Mouse (Mus musculus): ENCODE data around the gene Foxp1. TPM values are rescaled to one million over a fixed set of nuclear protein-coding genes. Genes with fewer than 3 reads are reported as not detected.

Foxp1 gene
- total RNA-seq, 2 experiments from 2014 or later, result 10.1 to 15.8 TPM

- DNase-seq (ENCODE audit: low spot score), result no peak
These were observed 379.4 kb downstream of the Foxp1 start for GRCm38 (mm10) chr6:99142900-99143755.

DNA sequence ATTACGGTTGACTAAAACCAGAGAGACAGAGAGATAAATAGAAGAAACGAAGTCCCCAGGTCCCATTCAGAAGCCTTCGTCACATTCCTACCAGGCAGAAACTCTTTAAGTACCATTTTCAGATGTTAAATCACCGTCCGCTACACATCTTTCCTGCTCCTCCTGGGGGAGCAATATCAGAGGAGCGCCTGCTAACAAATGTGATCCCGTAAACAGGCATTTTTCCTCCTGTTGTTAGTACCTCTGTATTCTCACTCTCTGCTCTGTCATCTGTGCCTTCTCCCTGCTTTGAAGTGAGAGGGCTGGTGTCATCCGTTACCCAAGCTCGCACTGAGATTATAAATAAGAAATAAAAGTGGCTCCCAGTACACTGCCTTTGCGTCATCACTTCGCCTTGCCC lies 384.5 kb downstream of the Foxp1 start:
- no peak for DNase-seq (ENCODE audit: low spot score)

DNA sequence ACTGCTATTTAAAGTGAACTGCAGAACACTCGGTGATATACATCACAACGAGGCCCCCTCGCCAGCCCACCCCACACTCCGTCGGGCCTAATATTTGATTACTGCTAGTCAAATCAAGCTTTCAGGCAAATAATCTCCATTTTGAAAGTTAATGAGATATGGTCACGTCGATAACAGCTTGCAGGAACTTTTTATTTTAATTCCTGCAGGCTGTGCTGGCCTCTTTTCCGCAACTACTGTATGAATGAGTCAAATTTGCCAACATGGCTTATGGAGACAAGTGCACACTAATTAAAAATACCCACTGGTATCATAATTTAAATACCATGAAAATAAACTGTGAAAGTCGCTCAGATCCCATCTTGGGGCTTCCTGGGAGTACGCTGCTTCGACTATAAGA lies 385.4 kb downstream of the Foxp1 start:
- DNase-seq (ENCODE audit: low spot score), result no peak

DNA sequence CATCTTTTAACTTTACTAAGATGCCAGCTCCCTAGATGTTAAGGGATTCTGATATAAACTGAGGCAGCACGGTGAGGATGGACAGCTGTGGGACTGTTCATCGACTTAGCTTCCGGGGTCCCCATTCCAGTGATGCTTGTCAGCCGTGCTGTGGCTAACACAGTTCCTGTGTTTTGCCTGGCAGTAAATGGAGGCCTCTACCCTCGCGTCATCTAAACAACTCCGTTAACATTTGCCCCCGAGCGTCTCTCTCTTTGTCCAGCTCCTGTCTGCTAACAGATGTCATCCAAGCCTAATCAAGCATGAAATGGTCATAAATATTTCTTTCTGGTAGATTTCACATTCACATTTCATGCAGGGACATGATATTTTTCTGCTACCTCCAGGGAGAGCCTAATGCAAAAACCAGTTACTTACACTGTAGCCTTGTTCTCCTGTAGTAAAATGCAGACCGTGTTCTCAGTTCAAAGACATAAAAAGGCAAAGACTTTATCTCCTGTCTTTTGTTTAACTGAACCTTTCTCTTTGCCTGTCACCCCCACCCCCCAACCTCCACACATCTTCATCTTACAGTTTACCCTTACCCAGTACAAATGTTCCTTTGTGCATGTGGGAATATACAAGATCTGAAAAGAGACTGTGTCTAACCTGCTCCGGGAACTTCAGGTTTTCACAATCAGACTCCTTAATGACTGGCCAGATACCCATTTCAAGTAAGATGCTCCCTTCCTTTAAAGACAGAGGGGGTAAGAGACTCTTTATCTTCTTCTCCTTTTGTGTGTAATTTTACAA lies 386.4 kb downstream of the Foxp1 start:
- no peak for DNase-seq (ENCODE audit: low spot score)

GRCm38 (mm10) chr6:99131815-99132214 lies 390.7 kb downstream of the Foxp1 start:
- DNase-seq (ENCODE audit: low spot score), result no peak

DNA sequence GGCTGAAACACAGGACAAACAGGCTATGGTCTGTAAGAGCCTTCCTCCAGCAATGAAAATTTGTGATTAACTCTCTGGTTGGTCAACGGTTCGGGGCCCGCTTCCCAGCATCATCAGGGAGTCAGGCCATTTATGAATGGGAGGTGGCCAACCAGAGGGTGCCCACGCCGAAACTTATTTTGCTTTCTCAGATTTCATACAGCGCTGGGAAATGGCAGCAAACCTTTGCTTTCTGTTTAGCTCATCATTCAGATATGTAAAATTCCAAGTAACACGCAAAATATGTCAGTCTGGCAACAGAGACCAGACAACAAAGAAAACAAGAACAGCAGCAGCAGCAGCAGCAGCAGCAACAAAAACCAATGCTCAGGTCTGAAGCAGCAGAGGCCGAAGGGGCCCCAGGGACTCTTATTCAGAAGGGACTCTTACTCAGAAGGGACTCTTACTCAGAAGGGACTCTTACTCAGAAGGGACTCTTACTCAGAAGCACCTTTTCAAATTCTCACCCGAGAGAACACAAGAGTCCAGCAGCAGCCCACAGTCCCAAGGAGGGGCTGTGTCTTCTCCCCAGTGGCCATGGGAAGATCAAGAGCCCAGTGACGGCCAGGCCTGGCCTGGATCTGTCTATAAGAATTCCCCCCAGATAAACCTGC lies 391.6 kb downstream of the Foxp1 start:
- no peak for DNase-seq (ENCODE audit: low spot score)

DNA sequence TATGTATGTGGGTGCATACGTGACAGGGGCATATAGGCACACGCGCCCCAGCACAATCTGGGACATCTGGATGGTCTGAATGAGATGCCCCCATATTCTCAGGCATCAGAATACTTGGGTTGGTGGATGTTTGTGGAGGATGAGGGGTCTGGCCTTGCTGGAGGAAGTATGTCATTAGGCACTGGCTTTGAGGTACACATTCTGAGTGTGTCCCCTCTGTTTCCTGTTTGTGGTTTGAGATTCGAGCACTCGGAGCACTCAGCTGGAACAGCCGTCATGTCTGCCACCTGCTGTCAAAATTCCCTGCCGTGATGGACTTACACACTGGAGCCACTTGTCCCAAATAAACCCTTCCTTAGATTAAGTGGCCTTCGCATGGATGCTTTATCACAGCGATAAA lies 395.8 kb downstream of the Foxp1 start:
- DNase-seq (ENCODE audit: low spot score), result no peak

GRCm38 (mm10) chr6:99120776-99121766 lies 401.4 kb downstream of the Foxp1 start:
- no peak for DNase-seq (ENCODE audit: low spot score)

- no peak for DNase-seq (ENCODE audit: low spot score)
These were observed 404.0 kb downstream of the Foxp1 start for GRCm38 (mm10) chr6:99118534-99118933.

DNA sequence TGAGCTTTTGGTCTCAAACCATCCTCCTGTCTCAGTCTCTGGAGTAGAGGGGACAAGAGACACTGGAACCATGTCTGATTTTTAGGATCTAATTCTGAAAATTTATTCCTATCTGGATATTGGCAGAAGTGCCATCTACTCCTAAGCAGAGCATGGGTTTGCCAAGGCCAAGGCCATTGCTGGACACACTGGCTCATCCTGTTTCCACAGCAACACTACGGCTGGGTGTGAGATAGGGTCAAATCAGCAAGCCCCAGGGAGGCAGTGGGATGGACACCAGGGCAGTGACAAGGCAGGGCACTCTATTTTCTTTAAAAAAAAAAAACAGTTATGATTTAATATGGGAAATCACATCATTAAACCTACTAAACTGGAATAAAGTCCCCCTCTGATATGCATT lies 405.1 kb downstream of the Foxp1 start:
- DNase-seq (ENCODE audit: low spot score), result no peak

- DNase-seq (ENCODE audit: low spot score), result no peak
These were observed 410.7 kb downstream of the Foxp1 start for GRCm38 (mm10) chr6:99111856-99112255.

DNA sequence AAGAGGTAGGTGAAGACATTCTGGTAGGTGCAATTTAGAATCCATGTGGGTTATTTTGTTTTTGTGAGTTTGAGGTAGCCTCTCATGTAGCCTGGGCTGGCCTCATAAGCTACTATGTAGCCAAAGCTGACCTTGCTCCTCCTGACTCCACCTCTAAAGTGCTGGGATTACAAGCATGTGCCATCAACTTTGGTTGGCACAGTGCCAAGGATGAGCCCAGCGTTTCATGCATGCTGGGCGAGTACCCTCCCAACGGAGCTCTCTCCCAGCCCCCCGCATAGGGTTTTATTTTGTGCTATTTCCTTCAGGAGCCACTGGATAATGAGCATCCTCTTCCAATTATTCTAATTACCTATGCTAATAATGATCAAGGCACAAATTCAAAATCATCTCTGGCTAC lies 414.1 kb downstream of the Foxp1 start:
- no peak for DNase-seq (ENCODE audit: low spot score)

GRCm38 (mm10) chr6:99107674-99108073 lies 414.8 kb downstream of the Foxp1 start:
- no peak for DNase-seq (ENCODE audit: low spot score)

- DNase-seq (ENCODE audit: low spot score), result no peak
These were observed 415.4 kb downstream of the Foxp1 start for GRCm38 (mm10) chr6:99107081-99107482.

DNA sequence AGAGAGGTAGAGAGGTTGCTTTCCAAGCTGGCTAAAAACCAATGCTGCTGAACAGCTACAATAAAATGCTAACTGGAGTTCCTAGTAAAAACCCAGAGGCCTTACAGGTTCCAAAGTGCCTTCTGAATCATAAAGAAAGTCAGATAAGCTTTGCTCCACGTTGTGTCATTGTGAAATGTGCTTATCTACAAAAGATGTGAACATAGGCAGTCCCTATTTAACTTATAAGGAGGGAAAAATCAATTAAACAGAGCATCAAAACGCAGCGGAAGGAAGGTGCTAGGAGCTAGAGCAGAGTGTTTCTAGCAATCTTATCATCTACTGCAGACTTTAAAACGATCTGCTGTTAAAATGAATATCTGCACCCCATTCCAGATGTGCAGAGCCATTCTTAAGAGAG lies 416.5 kb downstream of the Foxp1 start:
- no peak for DNase-seq (ENCODE audit: low spot score)

DNA sequence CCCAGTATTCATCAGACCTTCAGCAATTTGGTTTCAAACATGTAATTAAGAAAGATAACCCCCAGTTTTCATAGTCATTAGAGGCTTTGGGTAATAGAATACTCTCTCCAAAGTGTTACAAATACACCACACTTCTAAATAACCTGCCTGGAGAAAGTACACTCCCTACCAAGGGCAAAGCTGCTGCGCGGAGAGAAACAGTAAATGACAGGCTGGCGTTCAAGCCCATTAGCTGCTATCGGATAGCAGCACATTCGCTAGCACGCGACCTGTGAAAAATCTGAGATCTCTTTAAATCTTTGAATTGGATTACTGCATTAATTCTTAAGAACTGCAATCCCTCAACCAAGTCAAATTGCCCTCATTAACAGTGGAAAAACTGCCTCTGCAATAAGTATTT lies 418.1 kb downstream of the Foxp1 start:
- DNase-seq (ENCODE audit: low spot score), result no peak

- DNase-seq (ENCODE audit: low spot score), result no peak
These were observed 418.6 kb downstream of the Foxp1 start for GRCm38 (mm10) chr6:99103911-99104310.

GRCm38 (mm10) chr6:99101489-99101908 lies 421.0 kb downstream of the Foxp1 start:
- DNase-seq (ENCODE audit: low spot score), result peak; percentile 41

DNA sequence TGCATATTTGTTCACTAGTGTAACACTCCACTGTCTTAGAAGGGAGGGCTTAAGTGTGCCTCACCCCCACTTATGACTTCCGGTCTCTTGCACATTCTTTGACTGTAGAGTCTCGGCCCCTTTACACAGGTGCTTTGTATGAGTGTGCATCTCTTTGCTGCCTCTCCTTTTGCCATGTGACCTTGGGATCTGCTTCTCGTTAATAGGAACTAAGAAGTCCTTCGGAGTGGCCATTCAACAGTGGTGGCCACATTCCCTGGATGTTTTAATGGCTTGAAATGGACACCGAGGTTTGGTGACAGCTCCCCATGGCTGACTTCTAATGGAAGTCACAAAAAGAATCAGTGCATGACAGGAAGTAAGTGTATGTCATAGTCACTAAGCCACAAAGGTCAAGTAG lies 422.2 kb downstream of the Foxp1 start:
- DNase-seq (ENCODE audit: low spot score), result no peak

GRCm38 (mm10) chr6:99099781-99100180 lies 422.7 kb downstream of the Foxp1 start:
- no peak for DNase-seq (ENCODE audit: low spot score)

DNA sequence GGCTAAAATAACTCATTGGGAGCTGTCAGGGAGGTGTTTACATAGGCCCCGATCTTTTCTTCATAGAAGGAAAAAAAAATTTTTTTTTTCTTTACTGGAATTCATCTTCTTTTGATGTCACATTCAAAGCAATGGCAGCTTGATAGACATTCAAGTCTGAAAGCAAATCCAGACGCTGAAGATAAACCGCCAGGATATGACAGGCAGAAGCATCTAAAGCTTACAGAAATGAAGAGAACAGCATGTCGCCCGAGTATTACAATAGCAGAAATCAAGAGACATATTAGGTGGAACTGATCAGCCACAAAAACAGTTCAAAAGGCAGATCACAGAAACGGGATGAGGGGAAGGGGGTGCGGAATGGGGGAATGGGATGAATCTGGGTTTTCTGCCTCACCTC lies 425.3 kb downstream of the Foxp1 start:
- DNase-seq (ENCODE audit: low spot score), result no peak
